Mouse (Mus musculus) gastrocnemius, adult 2 months (tissue): ENCODE results near the gene Eme2. TPM values are rescaled to one million over a fixed set of nuclear protein-coding genes. Genes with fewer than 3 reads are reported as not detected.
A peak's percentile ranks its signal among the peaks of the same experiment; 100 is the strongest.
"Not testable (repeated sequence)": the region's sequence is repeated elsewhere in the genome, so short reads cannot be mapped to it uniquely, and the experiment has no call there.

ENCODE experiments used
- DNase-seq: peaks from one replicate; pipeline ENCODE4 v3.0.0; 2022
- H3K27ac ChIP-seq: fragments of 200-600 bp; 2 replicates; pipeline ENCODE4 v1.8.1; 2022; ENCODE audit warnings: mild to moderate bottlenecking
- H3K4me3 ChIP-seq: fragments of 200-600 bp; 2 replicates; pipeline ENCODE4 v1.8.1; 2022; ENCODE audit warnings: mild to moderate bottlenecking, moderate library complexity
- CTCF ChIP-seq: fragments of 200-600 bp; IDR thresholded peaks from 2 replicates; pipeline ENCODE4 v1.8.1; 2022; ENCODE audit warnings: antibody characterized with exemption, mild to moderate bottlenecking, moderate library complexity
- intact Hi-C: fragments of 180-260 bp; cut with DNase I; formaldehyde crosslinking; loops from one replicate; pipeline ENCODE4 v1.15.1; 2025
- long read RNA-seq, 2 experiments: library from polyadenylated mRNA; stranded (forward); transcript quantifications; one replicate each; pipeline ENCODE4 v2.0.0; 2021
- total RNA-seq, 2 experiments: library from RNA; stranded (reverse); gene quantifications; 2 replicates each; pipeline ENCODE4 v1.2.3; 2021

Eme2 gene
- total RNA-seq = 10 to 100 TPM in 1 of 2 experiments, 1 to 10 TPM in 1; 9.3 to 10.9 TPM
- long read RNA-seq, experiment 1, full-length matches to known transcripts = 9 of 16 reads
- long read RNA-seq, experiment 1, partial matches to known transcripts = 0 of 16 reads
- long read RNA-seq, experiment 1, other reads (novel, unspliced or antisense) = 7 of 16 reads
- long read RNA-seq, experiment 2, partial matches to known transcripts = 1 of 9 reads
- long read RNA-seq, experiment 2, other reads (novel, unspliced or antisense) = 4 of 9 reads

DNA sequence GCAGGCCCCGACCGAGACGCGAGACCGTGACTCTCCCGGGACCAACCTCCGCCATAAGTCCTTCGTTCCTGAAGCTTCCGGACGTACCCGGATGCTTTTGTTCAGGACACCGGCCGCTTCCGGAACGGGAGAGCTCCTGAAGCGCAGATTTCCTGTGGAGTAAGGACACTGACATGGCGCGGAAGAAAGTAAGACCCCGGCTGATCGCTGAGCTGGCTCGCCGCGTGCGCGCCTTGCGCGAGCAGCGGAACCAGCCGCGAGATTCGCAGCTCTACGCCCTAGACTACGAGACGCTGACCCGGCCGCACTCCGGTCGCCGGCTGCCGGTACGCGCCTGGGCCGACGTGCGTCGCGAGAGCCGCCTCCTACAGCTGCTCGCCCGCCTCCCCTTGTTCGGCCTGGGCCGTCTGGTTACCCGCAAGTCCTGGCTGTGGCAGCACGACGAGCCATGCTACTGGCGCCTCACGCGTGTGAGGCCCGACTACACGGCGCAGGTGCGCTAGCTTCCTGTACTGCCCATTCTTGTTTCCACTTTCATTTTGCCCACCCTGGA lies at the start of gene Eme2, which contains the start of gene Mrps34:
Gene Eme2, minus strand, starts transcription at position 93 of the 553 bp plus-strand sequence.
Gene Mrps34, plus strand, starts transcription at position 122 of the 553 bp plus-strand sequence.
- peak; percentile 88 for DNase-seq
- intact Hi-C loops = no loop called here
- peak within 1 kb of the TSS; percentile 80 for H3K4me3 ChIP-seq
- peak within 1 kb of the TSS; percentile 96 for H3K27ac ChIP-seq
- TF ChIP-seq CTCF = no peak

DNA sequence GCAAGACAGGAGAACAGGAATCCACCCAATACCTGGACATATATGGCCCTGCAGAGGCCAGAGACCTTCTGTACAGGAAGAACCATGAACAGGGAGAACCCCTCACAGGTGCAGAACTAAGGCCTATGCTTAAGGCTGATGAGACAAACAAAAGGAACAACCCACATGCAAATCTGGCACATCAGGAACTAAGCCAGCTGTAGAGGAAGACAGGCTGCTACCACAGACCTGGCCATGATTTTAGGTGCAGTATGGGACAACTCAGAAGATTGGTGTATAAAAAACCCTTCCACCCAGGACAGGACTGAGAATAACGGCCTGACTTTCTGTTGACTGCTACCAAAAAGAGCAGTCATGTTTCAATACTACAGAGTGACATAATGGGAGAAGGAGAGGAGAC lies 48.7 kb upstream of the Eme2 start:
- H3K4me3 ChIP-seq, DNase-seq, intact Hi-C loops, H3K27ac ChIP-seq: not testable (repeated sequence)

DNA sequence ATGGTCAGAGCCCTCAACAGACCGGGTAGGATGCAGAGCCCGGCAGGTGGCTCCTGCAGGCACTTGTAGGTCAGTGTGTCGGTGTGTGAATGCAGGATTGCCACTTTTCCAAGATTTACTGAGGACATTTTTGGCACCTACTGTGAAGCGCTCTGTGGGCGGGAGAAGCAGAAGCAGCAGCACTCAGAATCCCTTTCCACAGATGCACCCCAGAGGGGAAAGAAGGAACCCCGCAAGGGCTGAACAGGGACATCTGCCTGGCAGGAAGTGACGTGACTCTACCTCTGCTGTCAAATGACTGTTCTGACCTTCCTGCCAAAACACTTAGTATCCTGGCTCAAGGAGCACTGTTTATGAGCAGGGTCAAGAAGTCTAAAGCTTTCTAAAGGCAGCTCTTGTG lies 48.1 kb upstream of the Eme2 start:
- no peak for TF ChIP-seq CTCF
- intact Hi-C loops = no loop called here
- Histone ChIP-seq H3K4me3 (no peak overlapping the region), H3K27ac (no peak overlapping the region)
- no peak for DNase-seq

DNA sequence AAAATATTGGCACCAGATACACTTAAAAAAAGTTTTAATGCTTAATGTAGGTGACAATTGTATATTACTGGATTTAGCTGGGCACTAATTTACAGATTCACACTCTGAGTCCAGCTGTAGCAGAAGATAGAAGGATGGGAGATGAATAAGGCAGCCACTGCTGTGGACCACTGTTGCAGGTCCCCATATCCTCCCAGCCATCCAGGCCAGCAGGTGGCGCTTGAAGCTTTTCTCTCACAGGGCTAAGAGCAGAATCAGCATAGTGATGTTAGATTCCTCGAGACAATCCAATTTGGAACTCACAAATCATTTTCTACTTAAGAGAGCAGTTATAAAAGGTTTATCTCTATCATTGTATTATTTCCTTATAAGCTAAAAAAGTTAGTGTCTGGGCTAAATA lies 47.6 kb upstream of the Eme2 start:
- intact Hi-C loops, H3K4me3 ChIP-seq, H3K27ac ChIP-seq: not testable (repeated sequence)
- TF ChIP-seq CTCF = peak; percentile 74
- DNase-seq = peak; percentile 54

GRCm38 (mm10) chr17:24937266-24937665 lies 42.4 kb upstream of the Eme2 start:
- peak overlapping the region; percentile 99 for H3K4me3 ChIP-seq
- intact Hi-C loops = loop anchor here (5.0 kb wide), 2 partner anchors 75 to 335 kb away; partner anchors contain the start of gene Ube2i
- TF ChIP-seq CTCF = peak; percentile 8; the same call in 1 of the 2 replicates
- DNase-seq = no peak
- H3K27ac ChIP-seq = peak overlapping the region; percentile 91

GRCm38 (mm10) chr17:24936259-24937237 lies 41.7 kb upstream of the Eme2 start, which contains the start of gene Mapk8ip3:
Mapk8ip3 (minus strand) TSS chr17:24936977.
- intact Hi-C loops = loop anchor here (5.0 kb wide), 2 partner anchors 76 to 336 kb away; partner anchors contain the start of gene Ube2i
- DNase-seq = peak; percentile 98
- peak; percentile 9; the same call in 1 of the 2 replicates for TF ChIP-seq CTCF
- Histone ChIP-seq H3K27ac (peak within 1 kb of the TSS; percentile 91), H3K4me3 (peak within 1 kb of the TSS; percentile 99)

- peak overlapping the region; percentile 91; the same call in 1 of the 2 replicates for H3K27ac ChIP-seq
- TF ChIP-seq CTCF = no peak
- peak overlapping the region; percentile 99 for H3K4me3 ChIP-seq
- intact Hi-C loops = loop anchor here (5.0 kb wide), 2 partner anchors 77 to 337 kb away; partner anchors contain the start of gene Ube2i
- DNase-seq = no peak
Measured at GRCm38 (mm10) chr17:24935666-24936065, 40.8 kb upstream of the Eme2 start.

GRCm38 (mm10) chr17:24934926-24935325 lies 40.0 kb upstream of the Eme2 start:
- intact Hi-C loops = loop anchor here (5.0 kb wide), 2 partner anchors 77 to 337 kb away; partner anchors contain the start of gene Ube2i
- no peak for DNase-seq
- Histone ChIP-seq H3K4me3 (peak overlapping the region; percentile 99), H3K27ac (no peak overlapping the region)
- TF ChIP-seq CTCF = no peak

DNA sequence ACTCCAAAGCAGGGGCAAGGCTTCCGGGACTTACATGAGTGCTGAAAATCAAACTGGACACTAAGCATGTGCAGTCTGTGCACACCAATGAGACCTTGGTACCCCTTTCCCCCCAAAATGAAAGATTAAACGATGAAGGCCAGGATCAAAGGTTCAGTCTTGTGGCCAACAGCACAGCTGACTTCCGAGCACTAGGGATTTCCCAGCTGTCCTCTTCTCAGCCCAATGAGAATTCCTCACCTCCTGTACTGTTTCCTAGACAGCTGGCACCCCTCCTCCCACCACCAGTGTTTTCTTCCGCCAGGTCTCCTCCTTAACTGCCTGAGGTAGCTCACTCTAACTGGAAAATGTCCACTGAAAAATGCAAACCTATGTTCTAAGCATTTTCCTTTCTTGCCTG lies 38.3 kb upstream of the Eme2 start:
- no peak overlapping the region for H3K27ac ChIP-seq
- no peak for TF ChIP-seq CTCF
- DNase-seq = no peak
- intact Hi-C loops = no loop called here
- no peak overlapping the region for H3K4me3 ChIP-seq

GRCm38 (mm10) chr17:24932431-24932830 lies 37.5 kb upstream of the Eme2 start:
- intact Hi-C loops = no loop called here
- no peak overlapping the region for H3K27ac ChIP-seq
- no peak for TF ChIP-seq CTCF
- no peak for DNase-seq
- no peak overlapping the region for H3K4me3 ChIP-seq

DNA sequence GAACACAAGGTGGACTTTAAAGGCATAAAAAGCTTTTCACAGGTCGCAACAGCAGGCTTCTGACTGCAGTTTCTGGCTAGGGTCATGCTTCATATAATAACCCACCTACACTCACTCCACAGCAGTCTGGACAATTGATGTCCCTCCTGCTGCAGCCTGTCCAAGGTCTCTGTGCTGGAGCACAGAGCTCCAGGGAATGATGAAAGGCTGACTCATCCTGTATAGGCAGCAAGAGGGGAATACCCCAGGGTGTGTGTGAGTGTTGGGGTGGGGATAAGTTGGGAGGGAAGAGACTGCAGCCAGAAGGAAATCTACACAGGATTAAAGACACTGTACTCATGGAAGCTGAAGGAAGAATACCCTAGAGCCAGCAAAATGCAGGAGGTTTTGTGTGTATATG lies 34.6 kb upstream of the Eme2 start:
- no peak overlapping the region for H3K27ac ChIP-seq
- DNase-seq = no peak
- no peak overlapping the region for H3K4me3 ChIP-seq
- intact Hi-C loops = no loop called here
- no peak for TF ChIP-seq CTCF

DNA sequence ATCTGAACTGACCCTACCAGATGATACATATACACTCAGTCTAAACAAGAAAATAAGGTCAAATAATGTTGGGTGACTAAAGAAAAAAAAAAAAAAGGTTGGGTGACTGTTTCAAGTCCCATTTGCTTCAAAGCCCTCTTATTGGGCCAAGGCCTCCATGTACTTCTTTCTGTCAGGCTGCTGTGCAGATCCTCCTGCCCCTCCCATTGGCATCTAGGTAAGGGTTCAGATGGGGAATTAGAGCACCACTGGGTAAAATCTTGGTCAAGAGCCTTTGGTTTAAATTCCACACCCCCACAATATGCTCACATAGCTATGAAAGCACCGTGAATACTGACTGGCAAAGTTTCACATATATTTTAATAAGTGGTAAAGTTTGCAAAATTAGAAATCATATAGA lies 28.4 kb upstream of the Eme2 start:
- Histone ChIP-seq H3K27ac (no peak overlapping the region), H3K4me3 (no peak overlapping the region)
- intact Hi-C loops = no loop called here
- no peak for TF ChIP-seq CTCF
- no peak for DNase-seq
